Mouse (Mus musculus) frontal cortex, postnatal 25 days (tissue): ENCODE measurements at regions not wholly inside any gene's neighbourhood (a gene's known extent, or its start where the extent isn't known, plus 50 kb on each side); places are given as distances from the start of the nearest gene placed in this dataset.
"Not testable (repeated sequence)": the region's sequence is repeated elsewhere in the genome, so short reads cannot be mapped to it uniquely, and the experiment has no call there.

Experiments used
- DNase-seq, 2 experiments: peaks; one replicate each; pipeline ENCODE4 v3.0.0; 2022; ENCODE audit warnings: low spot score in 2 of 2

DNA sequence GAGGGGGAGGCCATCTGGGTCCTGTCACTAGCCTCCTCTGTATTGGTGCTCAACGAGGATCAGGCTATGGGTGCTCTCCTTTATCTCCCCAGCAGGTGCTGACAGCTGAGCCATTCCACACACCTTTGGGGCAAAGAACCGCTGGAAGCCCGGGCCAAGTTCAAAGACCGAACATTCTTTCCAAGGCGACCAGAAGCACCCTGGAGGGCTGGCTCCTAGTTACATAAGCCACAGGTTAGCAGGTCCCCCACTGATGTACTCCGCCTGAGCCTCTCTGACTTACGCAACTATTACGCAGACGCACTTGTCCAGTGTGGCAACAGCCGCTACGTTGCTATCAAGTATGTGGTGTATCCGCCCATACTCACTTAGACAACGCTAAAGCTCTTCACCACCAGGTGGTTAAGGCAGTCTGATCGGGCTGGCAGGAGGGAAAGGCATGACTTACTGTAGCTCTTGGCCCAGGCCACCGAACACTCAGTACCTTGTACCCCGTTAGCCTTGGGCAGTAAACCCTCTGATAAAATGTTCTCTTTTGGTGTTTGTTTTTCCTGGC lies 69.2 kb downstream of the Gm33543 start:
- DNase-seq = no peak

DNA sequence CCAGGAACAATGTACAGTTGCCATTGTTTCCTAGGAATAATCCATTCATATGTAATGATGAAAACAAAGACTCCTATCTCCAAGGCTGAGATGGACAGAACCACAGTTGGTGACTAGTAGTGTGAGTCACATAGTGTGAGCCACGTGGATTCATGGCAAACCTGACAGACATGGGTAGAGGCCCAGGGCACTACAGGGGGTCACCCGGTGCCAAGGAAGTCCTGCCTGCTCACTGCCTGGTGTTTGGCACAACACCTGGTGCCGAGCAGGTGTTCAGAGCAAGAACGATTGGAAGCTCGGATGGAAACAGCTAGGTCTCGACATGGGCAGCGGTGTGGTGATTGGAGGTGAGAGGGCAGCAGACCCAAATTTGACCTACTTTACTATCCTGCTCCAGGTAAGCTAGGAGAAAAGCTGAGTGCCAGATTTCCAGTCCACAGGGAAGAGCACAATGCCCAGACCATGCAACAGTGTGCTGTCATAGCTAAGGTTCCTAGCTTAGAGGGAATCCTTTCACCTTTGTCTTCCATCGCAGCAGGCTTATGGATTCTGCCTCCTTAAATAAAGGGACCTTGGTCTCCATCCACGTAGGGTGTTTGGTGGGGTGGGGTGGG lies 69.8 kb downstream of the Gm33543 start:
- no peak for DNase-seq

DNA sequence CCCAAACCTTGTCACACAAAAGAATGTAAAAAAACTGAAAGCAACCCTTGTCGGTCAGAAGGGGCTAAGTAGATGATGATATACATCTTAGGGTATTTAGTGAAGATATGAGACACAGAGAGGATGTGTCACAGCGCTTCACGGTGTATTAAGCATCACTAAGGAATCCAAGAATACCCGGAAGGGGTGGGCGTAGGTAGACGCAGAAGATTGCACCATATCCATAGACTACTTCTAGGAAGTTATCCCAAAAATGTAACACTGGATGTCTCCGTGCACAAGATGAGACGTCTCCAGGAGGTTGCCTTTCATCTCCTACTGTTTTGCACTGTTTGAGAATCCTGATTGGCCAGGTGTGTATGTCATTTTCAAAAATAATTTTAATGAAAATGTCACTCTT lies 73.8 kb downstream of the Gm33543 start:
- DNase-seq = no peak

DNA sequence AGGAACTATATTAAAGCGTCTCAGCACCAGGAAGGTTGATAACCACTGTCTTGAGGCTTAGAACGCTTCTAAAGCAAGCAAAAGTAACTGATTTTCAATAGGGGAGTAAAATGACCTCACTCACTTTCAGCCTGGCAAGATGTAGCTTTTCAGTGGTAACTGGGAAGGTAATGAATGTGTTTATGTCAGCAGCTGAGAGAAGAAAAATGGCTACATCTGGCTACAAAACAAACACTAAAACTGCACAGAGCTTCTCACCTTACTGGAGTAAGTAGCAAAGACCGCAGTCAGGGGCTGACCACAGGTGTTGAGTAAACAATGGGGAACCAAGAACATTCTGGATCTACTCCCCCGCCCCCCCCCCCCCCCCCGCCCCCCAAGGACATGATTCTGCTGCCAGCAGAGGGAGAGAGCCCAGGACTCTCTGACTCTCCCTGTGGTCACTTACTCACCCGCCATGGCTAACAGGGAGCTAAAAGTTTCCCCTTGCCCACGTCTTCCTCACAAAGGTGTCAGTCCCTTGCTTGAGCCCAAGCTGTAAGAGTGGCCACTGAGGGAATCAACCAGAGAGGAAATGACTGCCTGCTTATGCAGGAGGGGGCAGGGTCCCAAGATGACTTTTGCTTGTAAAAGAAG lies 75.1 kb downstream of the Gm33543 start:
- no peak for DNase-seq

DNA sequence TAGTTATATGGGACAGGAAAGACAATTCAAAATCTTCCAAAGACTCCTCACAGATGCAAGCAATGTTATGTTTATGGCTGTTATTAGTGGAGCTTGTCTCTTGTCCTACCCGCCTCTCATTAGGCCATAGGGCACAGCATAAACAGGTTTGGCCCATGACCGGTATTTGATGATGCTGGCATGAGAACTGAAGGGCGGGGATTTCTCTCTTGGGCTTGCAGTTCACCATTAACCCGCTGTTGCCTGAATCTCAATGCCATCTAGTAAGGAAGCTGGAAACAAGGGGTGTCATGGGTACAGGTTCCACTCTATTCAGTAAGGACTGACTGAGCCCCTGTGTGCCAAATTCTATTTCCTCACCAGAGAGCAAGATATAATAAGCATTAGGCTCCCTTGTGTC lies 78.6 kb downstream of the Gm33543 start:
- no peak for DNase-seq

DNA sequence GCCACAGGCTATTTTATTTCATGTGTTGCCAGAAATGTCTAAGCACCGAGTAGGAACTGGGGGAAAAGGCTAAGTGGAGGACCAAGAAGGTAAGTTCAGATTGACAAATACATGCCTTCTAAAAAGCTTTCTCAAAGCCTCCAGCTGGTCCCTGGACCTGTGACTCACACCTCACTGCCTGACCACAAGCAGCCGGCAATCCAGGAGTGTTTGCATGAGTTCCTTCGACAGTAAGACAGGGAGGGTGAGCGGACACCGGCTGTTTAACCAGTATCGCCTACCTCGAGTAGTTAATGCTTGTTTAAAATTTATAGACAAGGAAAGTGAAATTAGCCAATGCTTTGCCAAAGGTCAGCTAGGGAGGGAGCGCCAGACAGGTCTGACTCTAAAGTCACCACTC lies 80.1 kb downstream of the Gm33543 start:
- no peak for DNase-seq

DNA sequence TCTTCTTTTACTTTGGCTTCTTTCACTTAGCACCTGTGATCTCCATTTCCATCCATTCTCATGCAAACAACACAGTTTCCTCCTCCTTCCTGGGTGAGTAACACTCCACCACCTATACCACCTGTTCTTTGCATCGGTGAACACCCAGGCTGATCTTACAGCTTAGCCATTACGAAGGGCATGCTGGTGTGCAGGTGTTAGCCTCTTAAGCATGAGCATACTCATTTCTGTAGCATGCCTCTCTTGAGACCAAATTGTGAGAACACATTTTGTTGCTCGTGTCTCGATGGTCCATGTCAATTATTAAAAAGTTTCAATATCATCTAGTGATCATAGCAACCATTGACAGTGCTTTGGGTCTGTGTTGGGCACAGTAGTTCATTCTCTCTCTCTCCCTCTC lies 80.8 kb downstream of the Gm33543 start:
- DNase-seq = no peak

DNA sequence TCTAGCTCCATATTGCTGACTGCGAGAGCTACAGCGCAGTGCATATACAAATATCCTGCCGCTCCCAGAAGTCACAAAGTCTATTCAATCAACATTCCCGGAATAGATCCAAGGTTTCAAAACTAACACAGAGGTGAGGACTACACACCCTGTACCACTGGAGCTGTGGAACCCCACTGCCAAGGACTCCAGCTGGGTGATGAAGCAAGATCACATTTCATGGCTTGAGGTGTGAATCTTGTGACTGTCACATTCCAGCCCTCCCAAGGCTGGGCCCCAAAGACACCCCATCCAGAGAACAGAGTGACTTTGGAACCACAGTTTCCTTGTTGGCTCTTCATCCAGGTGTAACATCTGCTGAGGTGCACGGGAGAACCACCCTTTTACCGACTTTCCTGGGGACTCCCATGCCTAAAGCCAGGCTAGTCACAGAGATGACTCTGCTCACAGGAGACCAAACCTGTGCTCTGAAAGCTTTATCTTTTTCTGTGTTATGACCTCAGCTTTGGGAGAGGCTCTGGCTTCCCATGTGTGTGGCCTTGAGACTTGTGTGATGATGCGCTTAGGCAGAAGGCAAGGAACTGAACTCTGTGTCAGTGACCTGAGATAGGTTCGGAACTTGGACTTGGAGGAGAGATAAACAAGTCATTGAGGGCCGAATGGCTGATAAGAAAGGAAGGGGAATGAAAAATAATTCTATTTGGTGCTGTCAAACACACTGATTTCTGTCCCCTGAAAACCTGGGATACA lies 82.4 kb downstream of the Gm33543 start:
- no peak for DNase-seq

DNA sequence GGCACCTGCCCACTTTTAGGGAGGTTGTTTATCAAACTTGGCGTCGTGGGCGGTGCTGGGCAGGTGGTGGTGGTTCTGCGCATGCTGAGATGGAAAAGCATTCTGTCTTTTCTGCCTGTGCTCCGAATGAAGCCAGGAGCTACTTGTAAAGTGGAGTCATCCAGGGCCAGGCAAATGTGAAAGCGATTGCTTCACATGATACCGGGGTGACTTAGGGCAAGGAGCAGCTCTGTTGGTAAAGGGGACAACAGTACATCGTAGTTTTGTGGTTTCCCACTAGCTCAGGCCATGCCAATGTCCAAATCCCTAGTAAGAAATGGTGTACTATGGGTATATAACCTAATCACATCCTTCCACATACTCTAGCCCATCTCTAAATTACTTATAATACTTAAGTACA lies 84.5 kb downstream of the Gm33543 start:
- DNase-seq = no peak

DNA sequence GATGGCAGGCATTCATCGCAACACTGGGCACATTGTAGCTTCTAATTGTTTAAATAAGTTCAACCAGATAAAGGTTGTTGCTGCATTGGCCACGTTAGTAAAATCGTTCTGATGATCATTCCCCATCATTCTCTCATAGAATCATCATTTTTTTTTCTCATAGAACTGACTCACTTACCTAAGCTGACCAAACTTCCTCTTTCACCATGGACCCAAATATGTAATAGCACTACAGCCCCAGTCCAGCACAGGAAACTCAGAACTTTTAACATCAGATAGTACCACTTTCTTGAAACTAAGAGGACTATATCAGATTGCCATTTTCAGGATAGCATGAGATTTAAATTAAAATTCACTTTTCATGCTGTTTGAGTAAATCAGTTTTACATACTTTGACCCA lies 82.2 kb upstream of the Anapc15-ps start:
- no peak for DNase-seq

DNA sequence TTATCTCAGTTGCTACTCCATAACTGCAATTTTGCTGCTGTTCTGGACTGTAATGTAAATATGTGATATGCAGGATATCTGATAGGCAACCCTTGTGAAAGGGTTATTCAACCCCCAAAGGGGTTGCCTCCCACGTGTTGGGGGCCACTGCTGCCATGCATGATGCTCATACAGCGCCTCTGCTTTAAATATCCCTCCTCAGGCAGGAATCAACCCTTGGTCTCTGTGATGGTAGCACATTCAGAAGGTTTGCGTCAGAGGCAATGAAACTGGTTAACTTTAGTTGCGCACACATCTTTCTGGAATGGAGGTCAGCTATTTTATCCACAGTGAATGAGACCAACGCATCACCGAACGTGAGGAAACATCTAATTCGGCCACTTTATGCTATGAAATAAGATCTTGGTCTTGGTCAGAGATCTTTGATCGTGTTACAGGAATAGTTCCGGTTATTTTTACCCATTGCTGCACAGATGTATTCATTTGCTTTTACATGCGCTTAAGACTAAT lies 80.2 kb upstream of the Anapc15-ps start:
- DNase-seq = no peak

DNA sequence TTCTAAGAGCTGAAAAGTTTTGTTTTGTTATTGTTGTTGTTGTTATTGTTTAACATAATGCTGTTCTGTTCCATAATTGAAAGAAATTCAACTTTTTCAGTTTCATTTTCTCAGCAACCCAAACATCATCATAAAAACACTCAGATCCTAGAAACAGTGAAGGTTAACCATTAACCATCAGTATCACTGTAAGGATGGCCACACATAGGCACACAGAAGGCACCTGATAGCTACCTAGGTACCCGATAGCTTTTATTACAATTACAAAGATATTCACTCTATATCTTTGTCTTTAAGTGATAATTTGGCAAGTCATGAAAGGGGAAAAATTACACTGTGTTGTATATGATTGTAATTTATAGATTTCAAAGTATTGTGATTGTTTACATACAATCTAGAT lies 75.1 kb upstream of the Anapc15-ps start:
- DNase-seq = no peak

DNA sequence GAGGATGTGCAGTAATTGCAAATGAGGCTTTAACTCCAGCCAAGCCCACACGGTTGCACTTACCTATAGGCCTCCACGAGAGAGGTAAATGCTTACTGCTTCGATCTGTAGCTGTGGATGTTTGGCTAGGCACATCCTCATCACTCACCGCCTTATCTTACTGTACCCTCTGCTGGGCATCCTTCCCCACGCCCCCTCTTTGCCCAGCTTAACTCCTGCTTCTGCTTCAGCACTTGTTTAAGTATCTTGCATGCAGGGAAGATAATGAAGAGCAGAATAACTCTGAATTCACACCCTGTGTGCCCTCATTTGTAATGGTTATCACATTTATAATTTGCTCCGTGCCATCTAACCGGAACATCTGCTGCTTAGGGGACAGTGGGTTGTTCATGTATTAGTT lies 74.7 kb upstream of the Anapc15-ps start:
- no peak for DNase-seq

DNA sequence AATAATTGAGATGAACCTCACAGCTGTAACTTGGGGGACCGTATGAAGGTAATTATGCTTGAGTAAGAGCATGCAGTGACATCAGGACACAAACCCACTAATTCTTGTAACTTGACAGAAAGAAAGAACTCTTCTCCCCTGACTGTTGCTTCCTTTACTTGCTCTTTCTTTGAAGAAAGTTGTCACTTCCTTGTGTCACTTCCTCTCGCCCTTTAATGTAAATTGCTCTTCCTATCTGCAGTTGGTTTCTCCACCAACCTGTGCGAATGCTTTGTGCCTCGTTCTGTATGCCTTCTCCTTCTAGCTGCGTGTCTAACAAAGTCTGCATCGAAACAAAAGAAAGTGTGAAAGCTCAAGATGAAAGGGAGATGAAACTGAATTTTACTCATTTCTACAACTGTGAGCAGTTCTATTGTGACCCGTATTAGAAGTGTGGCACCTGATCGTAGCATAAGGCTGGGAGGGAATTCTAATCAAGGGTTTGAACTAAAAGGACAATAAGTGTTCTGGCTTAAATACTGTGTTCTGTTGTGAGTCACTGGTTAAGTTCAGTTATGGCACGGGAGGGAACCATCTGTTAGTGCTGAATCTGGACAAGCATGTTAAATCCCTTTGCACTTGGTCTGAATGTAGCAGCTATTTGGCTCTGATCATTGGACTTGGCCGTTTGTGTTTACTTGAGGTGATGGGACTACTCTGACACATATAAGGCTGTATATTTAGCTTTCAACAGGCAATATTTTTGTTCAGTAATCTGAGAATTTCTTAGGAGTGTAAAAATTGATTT lies 72.8 kb upstream of the Anapc15-ps start:
- DNase-seq = no peak

DNA sequence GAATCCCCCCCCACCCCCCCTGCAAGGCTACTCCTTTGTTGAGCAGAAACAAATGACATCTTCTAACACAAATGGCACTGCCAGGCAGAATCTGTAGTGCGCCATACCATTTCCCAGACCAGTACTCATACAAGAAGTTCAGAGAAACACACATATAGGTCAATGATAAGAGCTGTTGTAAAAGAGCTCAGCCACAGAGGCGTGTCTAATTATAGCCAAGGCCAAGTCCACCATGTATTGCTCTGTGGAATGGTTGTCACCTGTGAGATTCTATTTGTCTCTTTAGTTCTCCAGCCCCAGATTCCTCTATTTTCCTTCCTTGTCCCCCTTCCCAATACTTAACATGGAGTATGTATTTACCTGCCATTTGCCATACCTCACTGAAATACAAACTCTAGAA lies 72.0 kb upstream of the Anapc15-ps start:
- no peak for DNase-seq

DNA sequence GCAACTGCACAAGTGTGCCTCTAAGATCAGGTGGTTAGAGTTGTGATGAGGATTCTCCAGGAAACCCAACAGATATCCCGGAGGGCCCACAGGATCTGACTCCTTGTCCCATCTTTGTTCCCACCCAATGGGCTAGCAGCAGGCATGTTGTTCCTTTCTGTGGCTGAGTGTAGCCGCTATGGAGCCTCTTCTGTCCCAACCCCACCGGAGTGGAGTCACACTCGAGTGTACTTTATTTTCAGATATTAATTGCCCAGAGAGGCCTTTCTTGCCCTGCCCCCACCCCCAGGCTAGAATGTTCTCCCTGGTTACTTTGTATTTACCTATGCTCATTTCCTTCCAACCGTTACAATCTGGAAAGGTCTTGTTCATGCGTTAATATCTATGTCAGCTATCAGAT lies 70.4 kb upstream of the Anapc15-ps start:
- DNase-seq = no peak

DNA sequence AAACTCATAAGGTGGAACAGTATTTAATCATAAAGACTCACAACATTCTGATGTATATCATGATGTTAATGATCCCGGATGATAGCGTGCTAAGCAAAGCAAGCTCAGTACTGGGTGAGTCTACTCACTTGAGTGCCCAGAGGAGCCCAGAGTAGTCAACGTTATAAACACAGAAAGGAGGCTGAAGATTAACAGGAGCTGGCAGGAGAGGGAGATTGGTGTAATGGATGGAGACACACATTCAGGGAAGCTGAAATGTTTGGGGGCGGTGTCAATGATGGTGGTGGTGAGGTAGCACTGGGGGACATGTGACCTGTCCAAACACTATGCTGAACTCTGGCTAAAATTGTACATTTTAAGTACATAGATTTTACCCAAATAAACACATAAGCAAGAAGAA lies 66.2 kb upstream of the Anapc15-ps start:
- no peak for DNase-seq

DNA sequence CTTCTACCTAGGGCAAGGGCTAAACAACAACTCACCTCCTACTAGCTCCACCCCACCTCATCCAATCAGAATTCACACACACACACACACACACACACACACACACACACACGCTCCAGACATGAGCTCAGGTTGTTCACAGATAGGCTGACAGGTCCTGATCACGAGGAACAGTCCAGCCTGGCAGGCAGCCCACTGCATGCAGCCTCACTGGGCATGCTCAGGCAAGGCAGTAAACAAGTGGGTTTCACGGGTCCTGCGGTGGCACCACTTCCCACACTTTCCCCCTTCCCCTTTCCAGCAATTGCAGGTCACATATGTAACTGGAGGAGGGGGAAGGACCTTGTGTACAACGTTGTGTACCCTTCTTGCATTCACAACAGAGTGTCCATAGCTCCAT lies 63.5 kb upstream of the Anapc15-ps start:
- not testable (repeated sequence) for DNase-seq

DNA sequence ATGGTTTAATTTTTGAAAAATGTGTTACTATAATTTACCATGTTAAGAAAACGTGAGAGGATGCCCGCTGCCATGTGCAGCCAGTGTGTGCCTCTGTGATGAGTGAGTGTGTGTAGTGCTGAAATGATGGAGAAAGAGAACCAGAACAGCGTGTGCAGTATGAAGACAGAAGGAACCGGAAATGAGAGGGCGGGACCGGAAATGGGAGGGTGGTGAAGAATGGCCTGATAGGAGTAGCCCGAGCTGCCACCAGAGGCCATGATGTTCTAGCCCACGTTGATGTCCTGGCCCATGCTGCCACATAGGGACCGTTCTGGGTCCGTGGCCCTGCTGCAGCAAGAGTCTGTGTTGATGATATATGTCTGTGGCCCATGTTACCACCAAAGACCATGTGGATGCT lies 57.8 kb upstream of the Anapc15-ps start:
- DNase-seq = no peak

DNA sequence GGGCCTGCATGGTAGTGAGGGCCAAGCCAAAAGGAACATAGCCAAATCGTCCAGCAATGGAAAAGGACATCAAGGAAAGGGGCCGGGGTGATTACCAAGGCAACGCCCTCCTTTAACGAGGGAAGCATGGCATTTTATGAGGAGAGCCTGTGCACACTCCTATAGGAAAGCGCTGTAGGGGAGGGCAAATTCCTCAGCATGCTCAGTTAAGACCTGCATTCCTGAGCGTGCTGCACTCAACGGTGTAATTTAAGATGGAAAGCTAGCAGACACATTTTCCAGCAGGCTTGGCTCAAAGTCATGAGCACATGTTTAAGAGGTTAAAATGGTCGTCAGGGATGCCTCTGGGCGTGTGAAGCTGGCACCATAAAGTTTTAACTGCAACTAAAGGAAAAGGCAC lies 56.6 kb upstream of the Anapc15-ps start:
- DNase-seq = no peak

DNA sequence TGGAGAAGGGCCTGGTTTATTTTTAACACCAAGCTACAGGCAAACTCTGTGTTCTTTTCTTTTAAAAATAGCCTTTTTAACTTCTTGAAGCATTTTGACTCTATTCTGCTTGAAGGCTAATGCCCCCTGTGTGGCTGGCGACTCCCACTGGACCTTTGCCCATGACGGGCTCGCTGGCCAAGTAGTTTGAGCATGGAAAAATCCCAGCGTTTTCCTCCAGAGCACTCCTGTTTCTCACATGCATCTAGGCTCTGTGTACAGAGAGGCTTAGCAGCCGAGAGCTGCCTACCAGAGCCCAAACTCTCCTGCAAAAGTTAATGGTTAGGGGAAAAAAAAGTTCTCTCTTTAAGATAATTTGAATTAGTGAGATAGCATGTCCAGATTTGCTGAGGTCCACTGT lies 52.7 kb upstream of the Anapc15-ps start:
- peak in 1 of 2 experiments; percentile 29 for DNase-seq

DNA sequence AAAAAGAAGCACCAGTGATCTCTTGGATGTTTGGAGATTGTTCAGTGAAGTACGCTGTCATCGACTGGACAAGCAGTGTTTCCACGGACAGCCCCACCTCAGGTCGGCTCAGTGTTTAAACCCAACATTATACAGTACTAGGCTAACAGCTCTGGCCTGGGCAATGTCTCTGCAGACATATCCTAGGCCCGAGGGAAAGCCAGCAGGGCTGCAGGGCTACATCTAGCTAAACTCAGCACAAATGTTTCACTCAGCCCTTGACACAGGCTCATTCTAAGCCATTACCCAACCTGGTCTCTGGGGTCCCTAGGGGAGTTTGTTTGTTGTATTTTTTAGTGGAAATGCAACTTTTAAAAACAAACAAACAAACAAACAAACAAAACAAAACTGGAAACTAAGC lies 52.1 kb upstream of the Anapc15-ps start:
- no peak for DNase-seq
